Mouse (Mus musculus): ENCODE measurements around the gene Gm1673. TPM values are rescaled to one million over a fixed set of nuclear protein-coding genes. Genes with fewer than 3 reads are reported as not detected.

Gene Gm1673
- polyA plus RNA-seq, 1 experiment from 2014 or later, result 384 TPM

DNA sequence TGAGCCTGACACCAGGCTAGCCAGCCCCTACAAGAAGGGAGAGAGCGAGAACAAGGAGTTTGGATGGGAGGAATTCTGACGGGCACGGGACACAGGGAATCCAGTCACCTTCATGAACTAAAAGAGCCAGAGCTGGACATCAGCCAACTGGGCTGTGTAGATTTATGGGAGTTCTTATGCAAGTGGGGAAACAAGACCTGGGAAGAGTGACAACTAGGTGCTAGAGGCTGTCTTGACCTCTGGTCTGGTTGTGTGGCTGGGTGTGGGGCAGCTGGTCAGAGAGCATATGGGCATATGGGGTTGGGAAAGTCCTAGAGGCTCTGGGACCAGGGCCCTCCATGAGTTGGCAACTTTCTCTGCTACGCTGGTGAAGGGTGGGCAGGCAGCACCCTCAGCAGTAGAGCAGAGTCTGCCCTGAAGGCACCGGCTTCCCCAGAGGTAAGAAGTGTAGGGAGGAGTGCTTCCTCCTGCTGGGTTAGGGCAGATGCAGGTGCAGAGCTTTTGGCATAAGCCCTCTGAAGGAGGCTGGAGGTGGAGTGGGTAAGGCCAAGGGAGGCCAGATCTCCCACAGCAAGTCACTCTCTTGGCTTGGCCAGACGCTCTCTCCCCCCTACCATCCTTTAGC, 16.3 kb downstream of the Gm1673 start:
- no peaks in the 10 kb centered on the region for H3K9me3 ChIP-seq
- ATAC-seq (ENCODE audit: low FRiP score, low read depth), result no peak
- H3K4me1 ChIP-seq, result peaks cover 40% of the 10 kb centered on the region
- no peak overlapping the region for H3K9ac ChIP-seq
- H3K4me2 ChIP-seq (replicated peaks), result peak overlapping the region; percentile 83
- no peak overlapping the region for H3K4me3 ChIP-seq
- H3K27ac ChIP-seq, result no peak overlapping the region
- peaks cover 20% of the 10 kb centered on the region for H3K36me3 ChIP-seq
- H3K27me3 ChIP-seq (replicated peaks), result peaks cover 17% of the 10 kb centered on the region
- WGBS, result 82% methylated on average over 6 of the region's 6 CpGs

DNA sequence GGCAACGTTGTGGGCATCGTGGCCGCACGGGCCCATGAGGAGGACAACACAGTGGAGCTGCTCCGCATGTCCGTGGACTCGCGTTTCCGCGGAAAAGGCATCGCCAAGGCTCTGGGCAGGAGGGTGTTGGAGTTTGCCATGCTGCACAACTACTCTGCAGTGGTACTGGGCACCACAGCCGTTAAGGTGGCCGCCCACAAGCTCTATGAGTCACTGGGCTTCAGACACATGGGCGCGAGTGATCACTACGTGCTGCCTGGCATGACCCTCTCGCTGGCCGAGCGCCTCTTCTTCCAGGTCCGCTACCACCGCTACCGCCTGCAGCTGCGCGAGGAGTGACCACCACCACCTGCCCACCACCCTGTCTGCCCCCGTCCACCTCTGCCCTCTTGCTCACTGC, 17.6 kb downstream of the Gm1673 start:
- no peak overlapping the region for H3K4me3 ChIP-seq
- no peak for ATAC-seq (ENCODE audit: low FRiP score, low read depth)
- peaks cover 11% of the 10 kb centered on the region; the same call in 1 of the 2 replicates for H3K27me3 ChIP-seq (replicated peaks)
- no peak overlapping the region for H3K4me2 ChIP-seq (replicated peaks)
- WGBS, result 95% methylated on average over 25 of the region's 25 CpGs
- no peak overlapping the region for H3K27ac ChIP-seq
- peaks cover 20% of the 10 kb centered on the region for H3K36me3 ChIP-seq
- H3K9ac ChIP-seq, result no peak overlapping the region
- no peaks in the 10 kb centered on the region for H3K9me3 ChIP-seq
- peaks cover 28% of the 10 kb centered on the region for H3K4me1 ChIP-seq

- WGBS, result 100% methylated on average over 1 of the region's 1 CpGs
- H3K27me3 ChIP-seq (replicated peaks), result peaks cover 11% of the 10 kb centered on the region; the same call in 1 of the 2 replicates
- H3K36me3 ChIP-seq, result peaks cover 20% of the 10 kb centered on the region
- no peak overlapping the region for H3K4me3 ChIP-seq
- peaks cover 28% of the 10 kb centered on the region for H3K4me1 ChIP-seq
- H3K9ac ChIP-seq, result no peak overlapping the region
- H3K9me3 ChIP-seq, result no peaks in the 10 kb centered on the region
- no peak overlapping the region for H3K4me2 ChIP-seq (replicated peaks)
- ATAC-seq (ENCODE audit: low FRiP score, low read depth), result no peak
- no peak overlapping the region for H3K27ac ChIP-seq
Observed at GRCm38 (mm10) chr5:34001401-34001800, 18.2 kb downstream of the Gm1673 start.

DNA sequence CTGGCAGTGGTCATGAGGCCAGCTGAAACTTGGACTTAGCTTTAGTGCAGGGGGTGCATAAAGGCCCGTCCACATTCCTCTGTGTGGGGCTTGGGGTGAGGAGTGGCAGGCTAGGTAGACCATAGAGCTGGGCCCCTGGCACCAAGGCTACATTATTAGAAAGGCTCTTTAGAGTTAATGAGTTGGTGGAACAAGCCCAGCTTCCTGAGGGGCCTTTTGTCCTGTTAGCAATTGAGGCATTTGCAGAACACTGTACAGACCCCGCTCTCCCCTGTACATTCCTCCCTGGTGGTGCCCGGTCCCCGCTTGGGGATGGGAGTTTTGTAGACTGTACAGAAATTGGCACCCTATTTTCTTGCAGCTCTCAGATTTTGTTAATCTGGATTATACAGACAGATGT, 19.4 kb downstream of the Gm1673 start:
- Histone ChIP-seq H3K9me3 (no peaks in the 10 kb centered on the region), H3K36me3 (peaks cover 20% of the 10 kb centered on the region), H3K27ac (no peak overlapping the region), H3K9ac (no peak overlapping the region), H3K27me3 (replicated peaks) (peaks cover 9% of the 10 kb centered on the region; the same call in 1 of the 2 replicates), H3K4me1 (peaks cover 21% of the 10 kb centered on the region), H3K4me3 (no peak overlapping the region), H3K4me2 (replicated peaks) (no peak overlapping the region)
- WGBS, result 91% methylated on average over 4 of the region's 4 CpGs
- no peak for ATAC-seq (ENCODE audit: low FRiP score, low read depth)

- Histone ChIP-seq H3K4me2 (replicated peaks) (no peak overlapping the region), H3K9me3 (no peaks in the 10 kb centered on the region), H3K27ac (no peak overlapping the region), H3K36me3 (peaks cover 20% of the 10 kb centered on the region), H3K4me1 (peaks cover 1% of the 10 kb centered on the region; the same call in 1 of the 2 replicates), H3K27me3 (replicated peaks) (no peaks in the 10 kb centered on the region), H3K9ac (no peak overlapping the region), H3K4me3 (no peak overlapping the region)
- 85% methylated on average over 5 of the region's 5 CpGs for WGBS
- ATAC-seq (ENCODE audit: low FRiP score, low read depth), result no peak
Observed at GRCm38 (mm10) chr5:34004618-34005017, 21.4 kb downstream of the Gm1673 start.

GRCm38 (mm10) chr5:34006832-34007231, 23.6 kb downstream of the Gm1673 start:
- 82% methylated on average over 4 of the region's 4 CpGs for WGBS
- ATAC-seq (ENCODE audit: low FRiP score, low read depth), result no peak
- Histone ChIP-seq H3K4me3 (no peak overlapping the region), H3K4me2 (replicated peaks) (no peak overlapping the region), H3K9me3 (no peaks in the 10 kb centered on the region), H3K27me3 (replicated peaks) (no peaks in the 10 kb centered on the region), H3K36me3 (peaks cover 7% of the 10 kb centered on the region), H3K4me1 (no peaks in the 10 kb centered on the region), H3K27ac (no peak overlapping the region), H3K9ac (no peak overlapping the region)

DNA sequence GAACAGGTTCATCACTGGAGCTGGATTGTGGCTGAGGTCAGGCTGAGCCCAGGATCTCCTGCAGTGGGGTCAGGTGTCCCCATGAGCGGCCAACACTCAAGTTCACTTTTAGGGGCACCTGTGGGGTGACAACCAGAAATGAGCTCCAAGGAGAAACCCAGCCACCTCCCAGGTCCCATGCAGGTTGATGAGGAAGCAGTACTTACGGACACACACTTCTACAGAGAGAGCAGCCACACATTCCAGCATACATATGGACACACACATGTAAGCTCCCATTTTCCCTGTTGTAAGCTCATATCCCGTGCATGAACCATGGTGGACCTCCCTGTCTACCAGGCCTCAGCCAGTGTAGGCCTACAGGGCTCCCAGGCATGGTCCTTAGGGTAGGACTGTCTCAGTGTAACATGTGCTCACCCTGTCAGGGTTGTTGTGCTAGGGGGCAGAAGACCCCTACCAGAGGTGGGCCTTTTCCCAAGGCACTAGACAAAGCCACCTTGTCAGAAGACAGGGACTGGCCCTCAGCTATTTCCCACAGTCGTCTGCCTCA, 24.2 kb downstream of the Gm1673 start:
- H3K27ac ChIP-seq, result no peak overlapping the region
- no peak overlapping the region for H3K4me2 ChIP-seq (replicated peaks)
- no peak for ATAC-seq (ENCODE audit: low FRiP score, low read depth)
- no peaks in the 10 kb centered on the region for H3K27me3 ChIP-seq (replicated peaks)
- 86% methylated on average over 4 of the region's 4 CpGs for WGBS
- no peaks in the 10 kb centered on the region for H3K4me1 ChIP-seq
- 0 out of 2 replicates have a peak, but pooled peaks cover 4% of the 10 kb centered on the region for H3K36me3 ChIP-seq
- no peaks in the 10 kb centered on the region for H3K9me3 ChIP-seq
- no peak overlapping the region for H3K4me3 ChIP-seq
- no peak overlapping the region for H3K9ac ChIP-seq

GRCm38 (mm10) chr5:34014652-34015051, 31.4 kb downstream of the Gm1673 start:
- WGBS, result 68% methylated on average over 1 of the region's 1 CpGs

DNA sequence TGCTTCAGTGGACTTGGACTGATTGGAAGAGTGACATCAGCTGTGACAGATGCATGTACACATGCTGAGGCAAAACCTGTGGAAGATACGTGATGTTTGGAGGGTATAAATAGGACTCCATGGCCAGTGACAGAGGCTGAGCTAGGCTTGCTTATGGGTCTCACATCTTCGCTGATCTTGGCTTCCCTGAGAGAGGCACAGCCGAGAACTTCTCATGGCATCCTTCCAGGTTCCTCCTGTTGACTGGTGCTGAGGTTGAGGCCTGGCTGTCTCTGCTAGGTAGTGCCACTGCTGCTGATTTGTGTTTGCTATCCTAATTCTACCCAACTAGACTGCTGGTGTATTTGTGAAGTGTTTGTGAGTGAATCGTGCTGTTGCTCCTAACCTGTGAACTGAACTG, 35.7 kb downstream of the Gm1673 start:
- H3K9me3 ChIP-seq, result no peaks in the 10 kb centered on the region
- H3K27me3 ChIP-seq (replicated peaks), result no peaks in the 10 kb centered on the region
- no peak overlapping the region for H3K4me3 ChIP-seq
- H3K4me2 ChIP-seq (replicated peaks), result no peak overlapping the region
- no peak overlapping the region for H3K27ac ChIP-seq
- H3K9ac ChIP-seq, result no peak overlapping the region
- WGBS, result 87% methylated on average over 4 of the region's 4 CpGs
- no peak for ATAC-seq (ENCODE audit: low FRiP score, low read depth)
- no peaks in the 10 kb centered on the region for H3K36me3 ChIP-seq
- no peaks in the 10 kb centered on the region for H3K4me1 ChIP-seq

More at GRCm38 (mm10) chr5:34014652-34015051, 31.4 kb downstream of the Gm1673 start:
- Histone ChIP-seq H3K4me1 (no peaks in the 10 kb centered on the region), H3K9me3 (no peaks in the 10 kb centered on the region), H3K4me3 (no peak overlapping the region), H3K27me3 (replicated peaks) (no peaks in the 10 kb centered on the region), H3K36me3 (no peaks in the 10 kb centered on the region), H3K27ac (no peak overlapping the region), H3K4me2 (replicated peaks) (no peak overlapping the region), H3K9ac (no peak overlapping the region)
- no peak for ATAC-seq (ENCODE audit: low FRiP score, low read depth)

GRCm38 (mm10) chr5:34030101-34030500, 46.9 kb downstream of the Gm1673 start:
- H3K4me2 ChIP-seq (replicated peaks), result no peak overlapping the region
- H3K27me3 ChIP-seq (replicated peaks), result no peaks in the 10 kb centered on the region
- H3K9ac ChIP-seq, result no peak overlapping the region
- H3K4me3 ChIP-seq, result no peak overlapping the region
- H3K4me1 ChIP-seq, result no peaks in the 10 kb centered on the region
- no peaks in the 10 kb centered on the region for H3K36me3 ChIP-seq
- 28% methylated on average over 4 of the region's 4 CpGs for WGBS
- no peaks in the 10 kb centered on the region for H3K9me3 ChIP-seq
- no peak overlapping the region for H3K27ac ChIP-seq
- ATAC-seq (ENCODE audit: low FRiP score, low read depth), result no peak

DNA sequence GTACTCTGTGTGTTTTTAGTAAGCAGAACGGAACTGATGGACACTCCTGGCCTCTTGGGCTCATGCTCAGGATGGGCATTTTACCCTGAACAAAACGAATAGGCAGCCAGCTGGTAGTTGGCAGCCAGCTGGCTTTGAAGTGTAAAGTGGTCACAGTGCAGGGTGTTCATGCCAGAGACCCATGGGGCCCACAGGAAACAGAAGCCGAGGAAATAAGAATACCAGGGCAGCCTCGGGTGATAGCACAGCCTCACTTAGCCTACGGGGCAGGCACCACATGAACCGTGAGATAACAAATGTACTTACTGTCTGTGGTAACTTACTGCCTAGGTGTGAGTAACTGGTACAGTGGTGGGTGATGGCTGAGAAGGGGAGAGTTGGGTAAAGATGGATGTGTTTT, 47.8 kb downstream of the Gm1673 start:
- no peaks in the 10 kb centered on the region for H3K9me3 ChIP-seq
- H3K4me1 ChIP-seq, result no peaks in the 10 kb centered on the region
- no peak overlapping the region for H3K4me3 ChIP-seq
- no peak overlapping the region for H3K4me2 ChIP-seq (replicated peaks)
- H3K36me3 ChIP-seq, result no peaks in the 10 kb centered on the region
- no peak overlapping the region for H3K27ac ChIP-seq
- no peak overlapping the region for H3K9ac ChIP-seq
- no peaks in the 10 kb centered on the region for H3K27me3 ChIP-seq (replicated peaks)
- ATAC-seq (ENCODE audit: low FRiP score, low read depth), result no peak
- 76% methylated on average over 6 of the region's 6 CpGs for WGBS

DNA sequence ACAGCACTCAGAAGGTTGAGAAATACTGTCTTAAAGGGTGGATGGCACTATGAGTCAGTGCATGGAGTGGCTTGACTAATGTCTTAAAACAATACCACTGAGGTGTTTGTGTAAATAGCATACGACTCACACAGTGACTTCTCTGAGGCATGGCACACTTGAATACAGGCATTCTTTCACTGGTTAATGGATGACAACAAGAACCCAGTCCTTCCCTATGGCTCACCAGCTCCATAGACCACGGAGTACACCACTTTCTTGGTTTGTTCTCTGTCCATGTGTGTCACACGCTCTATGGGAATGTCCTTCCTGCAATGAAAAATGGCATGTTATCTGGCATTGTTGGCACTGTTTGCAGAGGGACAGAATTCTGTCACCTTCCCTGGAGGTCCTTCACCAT, 49.3 kb downstream of the Gm1673 start:
- H3K4me2 ChIP-seq (replicated peaks), result no peak overlapping the region
- no peak overlapping the region for H3K27ac ChIP-seq
- H3K36me3 ChIP-seq, result no peaks in the 10 kb centered on the region
- ATAC-seq (ENCODE audit: low FRiP score, low read depth), result no peak
- H3K4me1 ChIP-seq, result no peaks in the 10 kb centered on the region
- WGBS, result 57% methylated on average over 3 of the region's 3 CpGs
- H3K9me3 ChIP-seq, result no peaks in the 10 kb centered on the region
- H3K9ac ChIP-seq, result no peak overlapping the region
- no peaks in the 10 kb centered on the region for H3K27me3 ChIP-seq (replicated peaks)
- no peak overlapping the region for H3K4me3 ChIP-seq
